Mouse (Mus musculus) liver, adult 2 months (tissue): ENCODE measurements around the gene Tab1. TPM values are rescaled to one million over a fixed set of nuclear protein-coding genes. Genes with fewer than 3 reads are reported as not detected.

Source experiments
- DNase-seq: peaks from one replicate; pipeline ENCODE4 v3.0.0-alpha.2; 2011; ENCODE audit warnings: low read depth, low spot score; ENCODE audit errors: extremely low read depth
- H3K27ac ChIP-seq: fragments of 200-500 bp; replicated peaks from 2 replicates; pipeline ENCODE4 v1.5.1; 2012; ENCODE audit warnings: low read depth, mild to moderate bottlenecking, control low read depth, inconsistent platforms, low read length; ENCODE audit not compliant: insufficient read depth
- H3K27me3 ChIP-seq: fragments of 200-500 bp; 2 replicates; pipeline ENCODE4 v1.6.1; 2012; ENCODE audit warnings: mild to moderate bottlenecking, moderate library complexity, low read length, inconsistent platforms; ENCODE audit not compliant: control insufficient read depth, insufficient read depth
- H3K36me3 ChIP-seq: fragments of 200-500 bp; 2 replicates; pipeline ENCODE4 v1.6.1; 2012; ENCODE audit warnings: low read length, inconsistent platforms; ENCODE audit not compliant: control insufficient read depth, insufficient read depth
- H3K4me1 ChIP-seq: fragments of 200-500 bp; 2 replicates; pipeline ENCODE4 v1.6.1; 2011; ENCODE audit warnings: low read length; ENCODE audit not compliant: control insufficient read depth, insufficient read depth
- H3K4me3 ChIP-seq: fragments of 200-500 bp; 2 replicates; pipeline ENCODE4 v1.5.1; 2011; ENCODE audit warnings: low read depth, mild to moderate bottlenecking, control low read depth, low read length, moderate library complexity; ENCODE audit not compliant: insufficient read depth
- H3K79me2 ChIP-seq: fragments of 200-500 bp; 2 replicates; pipeline ENCODE4 v1.6.1; 2012; ENCODE audit warnings: inconsistent platforms, mild to moderate bottlenecking, low read length, moderate library complexity; ENCODE audit not compliant: control insufficient read depth, insufficient read depth
- H3K9ac ChIP-seq: fragments of 200-500 bp; 2 replicates; pipeline ENCODE4 v1.6.1; 2012; ENCODE audit warnings: low read depth, mild to moderate bottlenecking, control low read depth, inconsistent platforms, low read length
- CTCF ChIP-seq: fragments of 200-500 bp; IDR thresholded peaks from 2 replicates; pipeline ENCODE4 v1.5.1; 2011; ENCODE audit warnings: low read depth, low read length, control low read depth
- POLR2A ChIP-seq: fragments of 200-500 bp; IDR thresholded peaks from 2 replicates; pipeline ENCODE4 v1.6.1; 2011; ENCODE audit warnings: low read length, control low read depth; ENCODE audit not compliant: insufficient read depth; ENCODE audit errors: extremely low read depth
- WGBS: fragments of 180-500 bp; shearing (Covaris S2); methylation state at CpG from one replicate; pipeline ENCODE4 v1.1.7; 2018; 5-methylcytosine and 5-hydroxymethylcytosine counted together
- polyA plus RNA-seq: library from polyadenylated mRNA; depleted of rRNA; stranded (reverse); fragments of >200 nt; gene quantifications from 2 replicates; pipeline ENCODE4 v1.2.3, GENCODE M21; 2012
- total RNA-seq: library from RNA; depleted of rRNA; stranded (reverse); fragments of >200 nt; gene quantifications from 2 replicates; pipeline ENCODE4 v1.2.3, GENCODE M21; 2014

Gene Tab1
- total and polyA plus RNA-seq, 2 experiments = 4.1 to 5.0 TPM

- WGBS = 89% methylated on average over 6 of the region's 6 CpGs
- no peak overlapping the region for H3K4me3 ChIP-seq
- no peaks in the 10 kb centered on the region for H3K4me1 ChIP-seq
- no peak overlapping the region for H3K27ac ChIP-seq
- no peaks in the 10 kb centered on the region for H3K27me3 ChIP-seq
- TF ChIP-seq POLR2A = no peak
- TF ChIP-seq CTCF = no peak
- H3K9ac ChIP-seq = no peak overlapping the region
- H3K79me2 ChIP-seq = no peaks in the 10 kb centered on the region; the same call in 1 of the 2 replicates
- no peak for DNase-seq
- no peaks in the 10 kb centered on the region for H3K36me3 ChIP-seq
Observed at GRCm38 (mm10) chr15:80143760-80144159, 10.8 kb downstream of the Tab1 start.

DNA sequence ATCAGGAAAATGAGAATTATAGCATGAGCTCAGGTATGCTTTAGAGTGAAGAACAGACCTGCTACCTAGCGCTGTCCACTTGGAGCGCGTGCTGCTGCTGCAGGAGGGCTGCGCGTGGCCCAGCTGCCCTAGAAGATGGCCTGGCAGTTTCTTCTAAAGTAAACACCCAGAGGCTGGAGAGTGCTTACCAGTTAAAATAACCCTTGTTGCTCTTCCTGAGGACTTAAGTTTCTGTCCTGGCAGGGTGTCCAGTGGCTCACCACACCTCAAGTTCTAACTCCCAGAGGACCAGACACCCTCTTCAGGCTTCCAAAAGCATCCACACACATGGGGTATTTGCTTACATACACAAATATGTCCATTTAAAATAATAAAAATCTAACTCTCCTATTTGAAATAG lies 12.5 kb downstream of the Tab1 start:
- DNase-seq = no peak
- no peaks in the 10 kb centered on the region; the same call in 1 of the 2 replicates for H3K79me2 ChIP-seq
- TF ChIP-seq CTCF (no peak), POLR2A (no peak)
- no peak overlapping the region for H3K4me3 ChIP-seq
- no peaks in the 10 kb centered on the region for H3K27me3 ChIP-seq
- H3K36me3 ChIP-seq = no peaks in the 10 kb centered on the region
- 92% methylated on average over 5 of the region's 5 CpGs for WGBS
- no peak overlapping the region for H3K9ac ChIP-seq
- no peak overlapping the region for H3K27ac ChIP-seq
- no peaks in the 10 kb centered on the region for H3K4me1 ChIP-seq

- TF ChIP-seq POLR2A = no peak
- no peak for TF ChIP-seq CTCF
- no peak overlapping the region for H3K4me3 ChIP-seq
- H3K9ac ChIP-seq = no peak overlapping the region
- DNase-seq = no peak
- WGBS = 75% methylated on average over 6 of the region's 6 CpGs
- H3K27ac ChIP-seq = no peak overlapping the region
- H3K79me2 ChIP-seq = no peaks in the 10 kb centered on the region; the same call in 1 of the 2 replicates
- H3K4me1 ChIP-seq = no peaks in the 10 kb centered on the region
- no peaks in the 10 kb centered on the region for H3K27me3 ChIP-seq
- no peaks in the 10 kb centered on the region for H3K36me3 ChIP-seq
Observed at GRCm38 (mm10) chr15:80146153-80146552, 13.2 kb downstream of the Tab1 start.

DNA sequence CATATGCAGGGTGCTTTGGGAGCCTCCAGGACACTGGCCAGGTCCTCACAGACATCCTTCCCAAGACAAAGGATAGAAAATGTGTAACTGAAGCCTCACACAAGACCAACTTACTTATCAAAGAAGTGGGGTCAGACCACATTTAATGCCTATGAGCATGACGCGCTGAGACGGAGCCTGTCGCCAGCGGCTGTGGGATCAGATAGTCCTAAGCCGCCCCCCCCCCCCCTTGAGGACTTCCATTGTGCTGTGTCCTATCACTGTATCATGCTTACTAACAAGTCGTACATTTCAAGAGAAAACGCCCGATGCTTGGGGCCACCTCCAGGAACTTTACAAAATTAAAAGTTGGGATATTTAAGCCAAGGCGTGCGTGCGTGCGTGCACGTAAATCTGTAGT lies 14.2 kb downstream of the Tab1 start:
- Histone ChIP-seq H3K27me3 (no peaks in the 10 kb centered on the region), H3K4me3 (no peak overlapping the region), H3K4me1 (no peaks in the 10 kb centered on the region), H3K27ac (no peak overlapping the region), H3K36me3 (no peaks in the 10 kb centered on the region), H3K9ac (no peak overlapping the region), H3K79me2 (no peaks in the 10 kb centered on the region)
- no peak for DNase-seq
- WGBS = 83% methylated on average over 14 of the region's 14 CpGs
- no peak for TF ChIP-seq POLR2A
- TF ChIP-seq CTCF = no peak

DNA sequence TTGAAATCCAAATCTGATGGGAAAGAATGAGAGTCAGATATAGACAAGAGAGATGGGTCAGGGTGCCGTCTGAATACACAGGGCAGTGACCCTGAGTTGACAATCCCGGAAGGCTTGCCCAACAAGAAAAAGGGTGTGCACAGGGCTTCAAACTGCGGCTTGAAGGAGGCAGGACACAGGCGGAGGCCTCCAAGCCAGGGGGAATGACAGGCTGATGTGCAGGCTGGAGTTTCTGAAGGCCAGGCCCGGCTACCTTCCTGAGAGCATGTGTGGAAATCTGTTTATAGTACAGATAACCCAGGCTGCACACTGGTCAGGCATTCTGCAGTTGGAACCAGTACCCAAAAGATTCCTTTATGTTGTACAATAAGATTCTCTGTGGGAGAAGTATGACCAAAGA lies 14.6 kb downstream of the Tab1 start:
- 51% methylated on average over 5 of the region's 5 CpGs for WGBS
- no peak overlapping the region for H3K27ac ChIP-seq
- no peaks in the 10 kb centered on the region for H3K4me1 ChIP-seq
- DNase-seq = no peak
- no peaks in the 10 kb centered on the region for H3K36me3 ChIP-seq
- no peak overlapping the region for H3K9ac ChIP-seq
- H3K79me2 ChIP-seq = no peaks in the 10 kb centered on the region
- H3K27me3 ChIP-seq = no peaks in the 10 kb centered on the region
- TF ChIP-seq POLR2A (no peak), CTCF (no peak)
- no peak overlapping the region for H3K4me3 ChIP-seq

- no peak for DNase-seq
- H3K27ac ChIP-seq = no peak overlapping the region
- no peak for TF ChIP-seq CTCF
- no peak for TF ChIP-seq POLR2A
- no peaks in the 10 kb centered on the region for H3K27me3 ChIP-seq
- H3K79me2 ChIP-seq = no peaks in the 10 kb centered on the region
- H3K36me3 ChIP-seq = no peaks in the 10 kb centered on the region
- H3K4me1 ChIP-seq = no peaks in the 10 kb centered on the region
- 83% methylated on average over 8 of the region's 8 CpGs for WGBS
- H3K4me3 ChIP-seq = no peak overlapping the region
- H3K9ac ChIP-seq = no peak overlapping the region
Observed at GRCm38 (mm10) chr15:80148565-80148964, 15.6 kb downstream of the Tab1 start.
